Mouse (Mus musculus): ENCODE data around the gene Car14.

GRCm38 (mm10) chr3:95938217-95938616 is 33.7 kb upstream of the Car14 start:
- TF ChIP-seq EP300 (IDR thresholded peaks at IDR 0.05; ENCODE audit: low read depth) (no peak), CTCF (IDR thresholded peaks at IDR 0.05; ENCODE audit: low read depth) (no peak)

Data from heart, postnatal 0 days (tissue).